Mouse (Mus musculus) C2C12 (cell line): ENCODE results near the gene Ehf. TPM values are rescaled to one million over a fixed set of nuclear protein-coding genes. Genes with fewer than 3 reads are reported as not detected.

ENCODE experiments used
- H3K27me3 ChIP-seq: one replicate; pipeline ENCODE4 v1.6.1; 2011; ENCODE audit not compliant: control insufficient read depth, insufficient read depth, insufficient read length
- H3K36me3 ChIP-seq: one replicate; pipeline ENCODE4 v1.6.1; 2011; ENCODE audit not compliant: control insufficient read depth, insufficient read depth
- H3K4me3 ChIP-seq: one replicate; pipeline ENCODE4 v1.5.1; 2011; ENCODE audit warnings: mild to moderate bottlenecking, control low read depth; ENCODE audit not compliant: poor library complexity, insufficient read depth, severe bottlenecking
- H3K79me2 ChIP-seq: one replicate; pipeline ENCODE4 v1.6.1; 2011; ENCODE audit not compliant: control insufficient read depth, insufficient read depth
- H3K79me3 ChIP-seq: one replicate; pipeline ENCODE4 v1.6.1; 2011; ENCODE audit warnings: low read depth, control low read depth
- H3ac ChIP-seq: one replicate; pipeline ENCODE3; 2011; ENCODE audit warnings: low read depth; ENCODE audit not compliant: control insufficient read depth, insufficient read length
- CEBPB ChIP-seq: IDR thresholded peaks from one replicate; pipeline ENCODE4 v1.6.1; 2011; ENCODE audit warnings: low read depth, mild to moderate bottlenecking, control low read depth, moderate library complexity
- CTCF ChIP-seq: IDR thresholded peaks from one replicate; pipeline ENCODE4 v1.5.1; 2011; ENCODE audit not compliant: control insufficient read depth, insufficient read depth, insufficient read length
- FOSL1 ChIP-seq: IDR thresholded peaks from one replicate; pipeline ENCODE4 v1.8.0; 2011; ENCODE audit warnings: mild to moderate bottlenecking, low read length; ENCODE audit not compliant: poor library complexity, insufficient read depth, severe bottlenecking
- MAX ChIP-seq: IDR thresholded peaks from one replicate; pipeline ENCODE4 v1.6.1; 2011; ENCODE audit warnings: mild to moderate bottlenecking, control low read depth
- MYOD1 ChIP-seq: IDR thresholded peaks from one replicate; pipeline ENCODE4 v1.6.1; 2011; ENCODE audit warnings: low read depth; ENCODE audit not compliant: control insufficient read depth, insufficient read length
- MYOG ChIP-seq: IDR thresholded peaks from one replicate; pipeline ENCODE4 v1.6.1; 2011; ENCODE audit not compliant: control insufficient read depth, insufficient read length; ENCODE audit errors: extremely low read depth
- USF1 ChIP-seq: IDR thresholded peaks from one replicate; pipeline ENCODE4 v1.6.1; 2011; ENCODE audit warnings: low read depth, mild to moderate bottlenecking, control low read depth, moderate library complexity
- polyA plus RNA-seq: library from polyadenylated mRNA; unstranded; fragments of >200 nt; fragmentation: generic; extraction: Trizol; gene quantifications from one replicate; pipeline ENCODE4 v1.2.1, GENCODE M21; 2012; ENCODE audit warnings: missing spikeins

The Ehf gene
- polyA plus RNA-seq, 1 experiment, result not detected

- no peaks in the 10 kb centered on the region for H3K36me3 ChIP-seq
- H3K79me3 ChIP-seq, result no peaks in the 10 kb centered on the region
- H3K27me3 ChIP-seq, result peaks cover 18% of the 10 kb centered on the region
- TF ChIP-seq MAX (no peak), MYOG (no peak), CTCF (no peak), USF1 (no peak), CEBPB (no peak)
- H3K79me2 ChIP-seq, result no peaks in the 10 kb centered on the region
- no peak overlapping the region for H3ac ChIP-seq
- H3K4me3 ChIP-seq, result no peak overlapping the region
Measured at GRCm38 (mm10) chr2:103220871-103221270, 82.2 kb downstream of the Ehf start.

- Histone ChIP-seq H3ac (no peak overlapping the region), H3K79me2 (no peaks in the 10 kb centered on the region), H3K4me3 (no peak overlapping the region), H3K36me3 (no peaks in the 10 kb centered on the region), H3K79me3 (no peaks in the 10 kb centered on the region), H3K27me3 (peaks cover 18% of the 10 kb centered on the region)
- TF ChIP-seq FOSL1 (no peak), CEBPB (no peak), USF1 (no peak), MYOG (no peak), MAX (no peak), MYOD1 (no peak), CTCF (no peak)
Measured at GRCm38 (mm10) chr2:103218323-103218722, 84.8 kb downstream of the Ehf start.

GRCm38 (mm10) chr2:103215801-103216200 is 87.3 kb downstream of the Ehf start:
- peaks cover 15% of the 10 kb centered on the region for H3K27me3 ChIP-seq
- no peak for TF ChIP-seq MAX
- H3K36me3 ChIP-seq, result no peaks in the 10 kb centered on the region
- H3ac ChIP-seq, result no peak overlapping the region
- H3K4me3 ChIP-seq, result no peak overlapping the region
- no peaks in the 10 kb centered on the region for H3K79me3 ChIP-seq
- no peaks in the 10 kb centered on the region for H3K79me2 ChIP-seq

- no peak overlapping the region for H3ac ChIP-seq
- TF ChIP-seq USF1, result no peak
- no peak for TF ChIP-seq CEBPB
- no peak for TF ChIP-seq CTCF
- H3K36me3 ChIP-seq, result no peaks in the 10 kb centered on the region
- no peak overlapping the region for H3K4me3 ChIP-seq
- peaks cover 13% of the 10 kb centered on the region for H3K27me3 ChIP-seq
- no peaks in the 10 kb centered on the region for H3K79me2 ChIP-seq
- no peaks in the 10 kb centered on the region for H3K79me3 ChIP-seq
Measured at GRCm38 (mm10) chr2:103214861-103215260, 88.2 kb downstream of the Ehf start.

- H3K36me3 ChIP-seq, result no peaks in the 10 kb centered on the region
- no peaks in the 10 kb centered on the region for H3K79me3 ChIP-seq
- H3K4me3 ChIP-seq, result no peak overlapping the region
- TF ChIP-seq FOSL1 (no peak), CEBPB (no peak)
- no peak overlapping the region for H3ac ChIP-seq
- no peaks in the 10 kb centered on the region for H3K79me2 ChIP-seq
- peaks cover 13% of the 10 kb centered on the region for H3K27me3 ChIP-seq
Measured at GRCm38 (mm10) chr2:103213547-103213946, 89.5 kb downstream of the Ehf start.

Other genes with a start within 250 kb of the Ehf start
- 17.2 TPM for gene Pdhx, start 229.8 kb downstream of the Ehf start, polyA plus RNA-seq
- 27.7 TPM for gene Apip, start 229.6 kb downstream of the Ehf start, polyA plus RNA-seq
- gene Elf5, start 108.4 kb upstream of the Ehf start, polyA plus RNA-seq, result 0.01 TPM
- gene Cat, start 181.9 kb upstream of the Ehf start, polyA plus RNA-seq, result 14.5 TPM